Mouse (Mus musculus): ENCODE data around the gene Lgr4. TPM values are rescaled to one million over a fixed set of nuclear protein-coding genes. Genes with fewer than 3 reads are reported as not detected.

Lgr4 gene
- total and polyA plus RNA-seq, 2 experiments: 16.9 to 53.9 TPM

GRCm38 (mm10) chr2:109916782-109917495, 508 bp upstream of the Lgr4 start:
- peak overlapping the region; percentile 22; the same call in 1 of the 2 replicates for H3K4me3 ChIP-seq (ENCODE audit: insufficient read depth, low read depth, low read length)
- peaks cover 29% of the 10 kb centered on the region for H3K79me2 ChIP-seq (ENCODE audit: control insufficient read depth, insufficient read depth, low read length)
- 14% methylated on average over 11 of the region's 11 CpGs for WGBS
- no peak for DNase-seq (ENCODE audit: extremely low read depth, low read depth, low spot score)
- no peaks in the 10 kb centered on the region for H3K27me3 ChIP-seq (ENCODE audit: control insufficient read depth, insufficient read depth, low read length)
- peak overlapping the region; percentile 8; the same call in 1 of the 2 replicates for H3K9ac ChIP-seq (ENCODE audit: low read depth, low read length)
- H3K4me1 ChIP-seq (ENCODE audit: control insufficient read depth, insufficient read depth, low read length): peaks cover 17% of the 10 kb centered on the region
- H3K27ac ChIP-seq (replicated peaks; ENCODE audit: insufficient read depth, low read depth, low read length): peak overlapping the region; percentile 33; the same call in 1 of the 2 replicates
- TF ChIP-seq POLR2A (IDR thresholded peaks at IDR 0.05; ENCODE audit: extremely low read depth, insufficient read depth, low read length): no peak
- TF ChIP-seq CTCF (IDR thresholded peaks at IDR 0.05; ENCODE audit: low read depth, low read length): no peak
- H3K36me3 ChIP-seq (ENCODE audit: control insufficient read depth, insufficient read depth, low read length): no peaks in the 10 kb centered on the region

GRCm38 (mm10) chr2:109918592-109919262, 1.3 kb downstream of the Lgr4 start:
- WGBS: 9% methylated on average over 22 of the region's 22 CpGs
- Histone ChIP-seq H3K9ac (ENCODE audit: low read depth, low read length) (peak overlapping the region; percentile 98), H3K4me3 (ENCODE audit: insufficient read depth, low read depth, low read length) (peak overlapping the region; percentile 94), H3K4me1 (ENCODE audit: control insufficient read depth, insufficient read depth, low read length) (peaks cover 19% of the 10 kb centered on the region), H3K79me2 (ENCODE audit: control insufficient read depth, insufficient read depth, low read length) (peaks cover 29% of the 10 kb centered on the region), H3K27me3 (ENCODE audit: control insufficient read depth, insufficient read depth, low read length) (no peaks in the 10 kb centered on the region), H3K36me3 (ENCODE audit: control insufficient read depth, insufficient read depth, low read length) (no peaks in the 10 kb centered on the region), H3K27ac (replicated peaks; ENCODE audit: insufficient read depth, low read depth, low read length) (peak overlapping the region; percentile 81)
- peak; percentile 48 for DNase-seq (ENCODE audit: extremely low read depth, low read depth, low spot score)
- TF ChIP-seq CTCF (IDR thresholded peaks at IDR 0.05; ENCODE audit: low read depth, low read length) (no peak), POLR2A (IDR thresholded peaks at IDR 0.05; ENCODE audit: extremely low read depth, insufficient read depth, low read length) (no peak)

- DNase-seq (ENCODE audit: extremely low read depth, low read depth, low spot score): peak; percentile 67
- Histone ChIP-seq H3K79me2 (ENCODE audit: control insufficient read depth, insufficient read depth, low read length) (peaks cover 30% of the 10 kb centered on the region), H3K36me3 (ENCODE audit: control insufficient read depth, insufficient read depth, low read length) (no peaks in the 10 kb centered on the region; the same call in 1 of the 2 replicates), H3K4me1 (ENCODE audit: control insufficient read depth, insufficient read depth, low read length) (peaks cover 18% of the 10 kb centered on the region), H3K27ac (replicated peaks; ENCODE audit: insufficient read depth, low read depth, low read length) (peak overlapping the region; percentile 46; the same call in 1 of the 2 replicates), H3K27me3 (ENCODE audit: control insufficient read depth, insufficient read depth, low read length) (no peaks in the 10 kb centered on the region), H3K9ac (ENCODE audit: low read depth, low read length) (no peak overlapping the region; the same call in 1 of the 2 replicates), H3K4me3 (ENCODE audit: insufficient read depth, low read depth, low read length) (peak overlapping the region; percentile 38; the same call in 1 of the 2 replicates)
- TF ChIP-seq CTCF (IDR thresholded peaks at IDR 0.05; ENCODE audit: low read depth, low read length): no peak
- 55% methylated on average over 7 of the region's 7 CpGs for WGBS
Observed at GRCm38 (mm10) chr2:109920471-109920870, 3.0 kb downstream of the Lgr4 start.

- Histone ChIP-seq H3K9ac (ENCODE audit: low read depth, low read length) (no peak overlapping the region), H3K27ac (replicated peaks; ENCODE audit: insufficient read depth, low read depth, low read length) (no peak overlapping the region), H3K4me3 (ENCODE audit: insufficient read depth, low read depth, low read length) (no peak overlapping the region), H3K79me2 (ENCODE audit: control insufficient read depth, insufficient read depth, low read length) (peaks cover 36% of the 10 kb centered on the region), H3K4me1 (ENCODE audit: control insufficient read depth, insufficient read depth, low read length) (peaks cover 26% of the 10 kb centered on the region), H3K36me3 (ENCODE audit: control insufficient read depth, insufficient read depth, low read length) (no peaks in the 10 kb centered on the region; the same call in 1 of the 2 replicates), H3K27me3 (ENCODE audit: control insufficient read depth, insufficient read depth, low read length) (no peaks in the 10 kb centered on the region)
- peak; percentile 51 for DNase-seq (ENCODE audit: extremely low read depth, low read depth, low spot score)
- WGBS: 81% methylated on average over 8 of the region's 8 CpGs
- TF ChIP-seq CTCF (IDR thresholded peaks at IDR 0.05; ENCODE audit: low read depth, low read length): no peak
- TF ChIP-seq POLR2A (IDR thresholded peaks at IDR 0.05; ENCODE audit: extremely low read depth, insufficient read depth, low read length): no peak
Observed at GRCm38 (mm10) chr2:109921298-109922035, 4.0 kb downstream of the Lgr4 start.

- 0 out of 2 replicates have a peak overlapping the region, but pooled peaks have one; percentile 10 for H3K27ac ChIP-seq (replicated peaks; ENCODE audit: insufficient read depth, low read depth, low read length)
- H3K9ac ChIP-seq (ENCODE audit: low read depth, low read length): 0 out of 2 replicates have a peak overlapping the region, but pooled peaks have one; percentile 19
- H3K27me3 ChIP-seq (ENCODE audit: control insufficient read depth, insufficient read depth, low read length): no peaks in the 10 kb centered on the region
- H3K4me1 ChIP-seq (ENCODE audit: control insufficient read depth, insufficient read depth, low read length): peaks cover 29% of the 10 kb centered on the region
- H3K4me3 ChIP-seq (ENCODE audit: insufficient read depth, low read depth, low read length): no peak overlapping the region
- TF ChIP-seq CTCF (IDR thresholded peaks at IDR 0.05; ENCODE audit: low read depth, low read length) (no peak), POLR2A (IDR thresholded peaks at IDR 0.05; ENCODE audit: extremely low read depth, insufficient read depth, low read length) (no peak)
- H3K79me2 ChIP-seq (ENCODE audit: control insufficient read depth, insufficient read depth, low read length): peaks cover 36% of the 10 kb centered on the region
- no peaks in the 10 kb centered on the region; the same call in 1 of the 2 replicates for H3K36me3 ChIP-seq (ENCODE audit: control insufficient read depth, insufficient read depth, low read length)
- WGBS: 45% methylated on average over 3 of the region's 3 CpGs
- DNase-seq (ENCODE audit: extremely low read depth, low read depth, low spot score): peak; percentile 59
Observed at GRCm38 (mm10) chr2:109922306-109922705, 4.9 kb downstream of the Lgr4 start.

All from liver, adult 2 months (tissue).